Mouse (Mus musculus) intestine, embryonic 14.5 days (tissue): ENCODE measurements around the gene S100a8. TPM values are rescaled to one million over a fixed set of nuclear protein-coding genes. Genes with fewer than 3 reads are reported as not detected.

Source experiments
- ATAC-seq: fragments of 200-750 bp; cut with Nextera tagmentation; replicated peaks from 2 replicates; pipeline ENCODE4 v1.8.0; 2017; ENCODE audit warnings: low read depth, moderate number of reproducible peaks, moderate TSS enrichment, moderate library complexity; ENCODE audit not compliant: low FRiP score, low TSS enrichment
- DNase-seq: peaks from one replicate; pipeline ENCODE4 v3.0.0-alpha.2; 2018; ENCODE audit warnings: low spot score
- H3K27ac ChIP-seq: fragments of 300-500 bp; sonication (generic); 2 replicates; pipeline ENCODE4 v1.5.1; 2014; ENCODE audit warnings: low read depth, mild to moderate bottlenecking, control low read depth
- H3K27me3 ChIP-seq: fragments of 300-500 bp; sonication (generic); replicated peaks from 2 replicates; pipeline ENCODE4 v1.6.1; 2014; ENCODE audit warnings: low read length, control low read depth; ENCODE audit not compliant: control insufficient read depth, insufficient read depth
- H3K36me3 ChIP-seq: fragments of 300-500 bp; sonication (generic); 2 replicates; pipeline ENCODE4 v1.6.1; 2014; ENCODE audit warnings: low read length, control low read depth; ENCODE audit not compliant: control insufficient read depth, insufficient read depth
- H3K4me1 ChIP-seq: fragments of 300-500 bp; sonication (generic); replicated peaks from 2 replicates; pipeline ENCODE4 v1.6.1; 2014; ENCODE audit warnings: low read length, control low read depth, mixed read lengths; ENCODE audit not compliant: control insufficient read depth, insufficient read depth
- H3K4me2 ChIP-seq: fragments of 300-500 bp; sonication (generic); 2 replicates; pipeline ENCODE4 v1.6.1; 2014; ENCODE audit warnings: low read length
- H3K4me3 ChIP-seq: fragments of 300-500 bp; sonication (generic); 2 replicates; pipeline ENCODE4 v1.5.1; 2014; ENCODE audit warnings: low read depth, low read length, control low read depth, mixed read lengths
- H3K9ac ChIP-seq: fragments of 300-500 bp; sonication (generic); 2 replicates; pipeline ENCODE4 v1.6.1; 2014; ENCODE audit warnings: mild to moderate bottlenecking, low read length
- H3K9me3 ChIP-seq: fragments of 300-500 bp; sonication (generic); 2 replicates; pipeline ENCODE4 v1.6.1; 2016; ENCODE audit warnings: low read length, control low read depth; ENCODE audit not compliant: control insufficient read depth
- WGBS: fragments of 180-500 bp; shearing (Covaris S2); extraction: QIAGEN DNeasy Blood & Tissue Kit; methylation state at CpG from one replicate; pipeline ENCODE4 v1.1.7; 2014; 5-methylcytosine and 5-hydroxymethylcytosine counted together
- polyA plus RNA-seq: library from polyadenylated mRNA; unstranded; fragments of >200 nt; fragmentation: Nextera tagmentation; extraction: Ambion mirVana; gene quantifications from 2 replicates; pipeline ENCODE4 v1.2.1, GENCODE M21; 2014

Gene S100a8
- polyA plus RNA-seq, 1 experiment from 2014 or later, result 14.3 TPM

GRCm38 (mm10) chr3:90652878-90653508, 15.8 kb upstream of the S100a8 start:
- Histone ChIP-seq H3K4me3 (no peak overlapping the region), H3K27ac (no peak overlapping the region), H3K36me3 (no peaks in the 10 kb centered on the region), H3K4me1 (no peaks in the 10 kb centered on the region), H3K4me2 (no peak overlapping the region), H3K27me3 (0 out of 2 replicates have a peak, but pooled peaks cover 2% of the 10 kb centered on the region), H3K9ac (no peak overlapping the region), H3K9me3 (no peaks in the 10 kb centered on the region)
- 35% methylated on average over 5 of the region's 5 CpGs for WGBS
- ATAC-seq, result peak; percentile 68; the same call in 1 of the 2 replicates
- DNase-seq, result peak; percentile 87

DNA sequence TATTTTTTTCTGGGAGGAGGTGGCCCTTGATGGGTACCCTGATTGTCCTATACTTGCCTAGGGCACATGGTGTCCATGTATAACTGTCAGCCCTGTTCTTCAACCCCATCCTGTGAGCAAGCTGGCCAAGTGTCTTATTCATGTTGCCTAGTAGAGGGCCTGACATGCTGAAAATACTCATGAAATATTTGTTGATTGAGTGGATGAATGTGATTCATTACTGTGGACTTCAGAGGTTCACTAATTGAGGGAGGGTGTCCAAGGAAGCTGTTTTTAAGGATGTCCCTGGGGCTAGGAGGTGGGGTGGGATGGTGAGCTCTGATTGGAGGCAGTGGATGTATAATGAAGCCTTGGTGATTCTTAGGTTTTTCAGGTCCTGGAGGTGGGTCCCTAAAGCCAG, 15.1 kb upstream of the S100a8 start, which contains the start of gene S100a7a:
Gene S100a7a, plus strand, starts transcription at position 301 of the 400 bp plus-strand sequence.
- DNase-seq, result no peak
- H3K4me2 ChIP-seq, result no peak within 1 kb of the TSS
- H3K27me3 ChIP-seq, result 0 out of 2 replicates have a peak, but pooled peaks cover 2% of the 10 kb centered on the region
- no peaks in the 10 kb centered on the region for H3K4me1 ChIP-seq
- H3K9me3 ChIP-seq, result no peaks in the 10 kb centered on the region
- no peaks in the 10 kb centered on the region for H3K36me3 ChIP-seq
- no peak within 1 kb of the TSS for H3K9ac ChIP-seq
- ATAC-seq, result no peak
- H3K4me3 ChIP-seq, result no peak within 1 kb of the TSS
- H3K27ac ChIP-seq, result no peak within 1 kb of the TSS

- Histone ChIP-seq H3K4me1 (no peaks in the 10 kb centered on the region), H3K27ac (no peak overlapping the region), H3K4me2 (no peak overlapping the region), H3K27me3 (0 out of 2 replicates have a peak, but pooled peaks cover 2% of the 10 kb centered on the region), H3K4me3 (no peak overlapping the region), H3K9ac (no peak overlapping the region), H3K9me3 (no peaks in the 10 kb centered on the region), H3K36me3 (no peaks in the 10 kb centered on the region)
- no peak for ATAC-seq
- DNase-seq, result peak; percentile 45
- WGBS, result 64% methylated on average over 4 of the region's 4 CpGs
Observed at GRCm38 (mm10) chr3:90657405-90657804, 11.4 kb upstream of the S100a8 start.

DNA sequence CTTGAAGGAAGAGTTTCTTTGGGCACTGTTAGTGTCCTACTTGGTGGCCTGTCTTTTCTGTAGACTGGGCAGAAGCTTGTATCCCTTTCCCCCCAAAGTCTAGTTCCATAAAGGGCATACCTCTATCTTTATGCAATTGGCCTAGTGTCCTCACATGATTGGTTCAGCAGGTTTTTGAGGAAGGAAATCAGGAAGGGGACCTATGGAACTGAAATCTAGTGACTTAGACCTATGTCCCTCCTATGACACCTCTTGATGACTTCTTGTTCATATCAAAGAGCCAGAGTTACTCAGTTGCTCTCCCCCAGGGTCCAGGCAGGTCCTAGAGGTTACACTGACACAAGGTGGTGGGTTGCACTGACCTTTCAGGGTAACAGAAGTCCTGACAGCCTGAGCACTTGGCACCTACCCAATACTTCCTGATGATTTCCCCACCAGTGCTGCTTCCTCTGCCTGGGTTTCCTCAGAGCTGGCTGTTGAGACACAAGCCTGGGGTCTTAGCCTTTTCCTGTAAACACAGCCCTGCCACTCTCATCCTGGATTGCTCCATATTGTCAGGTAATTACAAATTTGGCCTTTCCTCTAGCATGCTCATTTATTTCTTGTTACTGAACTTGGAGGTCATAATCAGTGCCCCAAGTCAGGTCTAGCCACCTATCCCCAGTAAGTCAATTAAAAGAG, 9.3 kb upstream of the S100a8 start:
- Histone ChIP-seq H3K9ac (no peak overlapping the region), H3K4me2 (no peak overlapping the region), H3K36me3 (no peaks in the 10 kb centered on the region), H3K27me3 (no peaks in the 10 kb centered on the region), H3K4me3 (no peak overlapping the region), H3K4me1 (no peaks in the 10 kb centered on the region), H3K9me3 (no peaks in the 10 kb centered on the region), H3K27ac (no peak overlapping the region)
- ATAC-seq, result no peak
- DNase-seq, result peak; percentile 25

DNA sequence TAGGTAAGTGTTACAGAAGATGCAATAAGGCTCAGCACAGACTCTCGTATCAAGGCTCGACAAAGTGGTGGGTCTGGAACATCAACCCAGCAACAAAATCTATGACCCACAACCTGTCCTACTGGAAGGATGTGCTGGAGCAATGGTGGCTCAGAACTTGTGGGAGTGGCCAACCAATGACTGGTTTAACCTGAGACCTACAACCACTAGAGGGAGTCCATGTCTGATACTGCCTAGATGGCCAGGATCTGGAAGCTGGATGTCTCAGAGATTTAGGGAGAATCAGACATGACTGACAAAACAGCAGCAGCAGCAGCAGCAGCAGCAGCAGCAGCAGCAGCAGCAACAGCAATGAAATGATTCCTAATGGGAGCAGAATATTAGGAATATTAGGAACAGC, 4.6 kb upstream of the S100a8 start:
- Histone ChIP-seq H3K36me3 (no peaks in the 10 kb centered on the region), H3K9me3 (no peaks in the 10 kb centered on the region), H3K27ac (no peak overlapping the region), H3K4me2 (no peak overlapping the region), H3K27me3 (no peaks in the 10 kb centered on the region), H3K4me3 (no peak overlapping the region), H3K9ac (no peak overlapping the region), H3K4me1 (no peaks in the 10 kb centered on the region)
- WGBS, result 87% methylated on average over 2 of the region's 2 CpGs
- DNase-seq (no peak), ATAC-seq (no peak)

GRCm38 (mm10) chr3:90678656-90679055, 9.9 kb downstream of the S100a8 start:
- no peak for ATAC-seq
- Histone ChIP-seq H3K9me3 (no peaks in the 10 kb centered on the region), H3K4me1 (no peaks in the 10 kb centered on the region), H3K4me3 (no peak overlapping the region), H3K4me2 (no peak overlapping the region), H3K27ac (no peak overlapping the region), H3K9ac (no peak overlapping the region), H3K27me3 (no peaks in the 10 kb centered on the region), H3K36me3 (no peaks in the 10 kb centered on the region)
- no peak for DNase-seq
- 62% methylated on average over 3 of the region's 3 CpGs for WGBS

GRCm38 (mm10) chr3:90683929-90684328, 15.2 kb downstream of the S100a8 start:
- Histone ChIP-seq H3K9me3 (no peaks in the 10 kb centered on the region), H3K4me2 (no peak overlapping the region), H3K4me3 (no peak overlapping the region), H3K9ac (no peak overlapping the region), H3K36me3 (no peaks in the 10 kb centered on the region), H3K4me1 (no peaks in the 10 kb centered on the region), H3K27me3 (no peaks in the 10 kb centered on the region), H3K27ac (no peak overlapping the region)
- ATAC-seq (no peak), DNase-seq (no peak)
- 92% methylated on average over 3 of the region's 3 CpGs for WGBS

- H3K9me3 ChIP-seq, result no peaks in the 10 kb centered on the region
- H3K4me1 ChIP-seq, result no peaks in the 10 kb centered on the region
- no peak overlapping the region for H3K4me2 ChIP-seq
- no peak for ATAC-seq
- no peaks in the 10 kb centered on the region for H3K36me3 ChIP-seq
- no peak overlapping the region for H3K4me3 ChIP-seq
- H3K27me3 ChIP-seq, result no peaks in the 10 kb centered on the region
- WGBS, result 76% methylated on average over 2 of the region's 2 CpGs
- no peak overlapping the region for H3K27ac ChIP-seq
- no peak for DNase-seq
- no peak overlapping the region for H3K9ac ChIP-seq
Observed at GRCm38 (mm10) chr3:90686835-90687234, 18.1 kb downstream of the S100a8 start.

GRCm38 (mm10) chr3:90693496-90693895, 24.7 kb downstream of the S100a8 start:
- Histone ChIP-seq H3K9ac (no peak overlapping the region), H3K4me1 (no peaks in the 10 kb centered on the region), H3K36me3 (no peaks in the 10 kb centered on the region), H3K27me3 (no peaks in the 10 kb centered on the region), H3K4me3 (no peak overlapping the region), H3K4me2 (no peak overlapping the region), H3K9me3 (no peaks in the 10 kb centered on the region), H3K27ac (no peak overlapping the region)
- WGBS, result 78% methylated on average over 2 of the region's 2 CpGs
- no peak for DNase-seq
- ATAC-seq, result no peak
